Comparison of ENCODE assay signal across 30 mouse cellular contexts in genomic region chr5:37697286-37697685, GRCm38 (mm10). TPM values are rescaled to one million over a fixed set of nuclear protein-coding genes. Genes with fewer than 3 reads are reported as not detected.
A peak's percentile ranks its signal among the peaks of the same experiment; 100 is the strongest.
DNase-seq lines count a peak whose midpoint lies in the region; ATAC-seq and TF ChIP-seq lines count a peak whose summit lies in the region.
"Had no signal": no experiment of that assay in that cellular context is flagged by ENCODE, and none has a peak within 500 bp of the region (broad histone marks: within the 10 kb centered on the region; RNA-seq: fewer than 3 reads in every experiment).

No protein-coding gene starts in this region.

- H3K4me2 ChIP-seq in hindbrain, embryonic 13.5 days, result no peak overlapping the region
- H3K4me2 ChIP-seq: heart, embryonic 13.5 days; hindbrain, embryonic 12.5 days; limb, embryonic 12.5 days; liver, embryonic 11.5 days; stomach, embryonic 15.5 days had no signal

- no peak overlapping the region for H3K9ac ChIP-seq in hindbrain, embryonic 13.5 days
- H3K9ac ChIP-seq: forebrain, postnatal 0 days; heart, embryonic 13.5 days; hindbrain, embryonic 12.5 days; limb, embryonic 12.5 days; liver, postnatal 0 days; stomach, embryonic 15.5 days had no signal

- H3K4me3 ChIP-seq in kidney, adult 2 months (ENCODE audit: insufficient read depth, low read depth, low read length), result no peak overlapping the region
- no peak overlapping the region for H3K4me3 ChIP-seq in hindbrain, embryonic 13.5 days
- H3K4me3 ChIP-seq: embryonic facial prominence, embryonic 10.5 days; heart, adult 2 months; heart, embryonic 13.5 days; hindbrain, embryonic 12.5 days; limb, embryonic 12.5 days; midbrain, embryonic 10.5 days; stomach, embryonic 15.5 days had no signal

- H3K9me3 ChIP-seq in hindbrain, embryonic 13.5 days, result no peaks in the 10 kb centered on the region
- H3K9me3 ChIP-seq: embryonic facial prominence, embryonic 10.5 days; heart, embryonic 13.5 days; hindbrain, embryonic 12.5 days; limb, embryonic 12.5 days; midbrain, embryonic 10.5 days; stomach, embryonic 15.5 days had no signal

- TF ChIP-seq POLR2A in kidney, adult 2 months (IDR thresholded peaks at IDR 0.05; ENCODE audit: low read depth, low read length), result no peak

- no peaks in the 10 kb centered on the region for H3K27me3 ChIP-seq in kidney, adult 2 months (replicated peaks; ENCODE audit: control insufficient read depth, insufficient read depth, low read length)
- H3K27me3 ChIP-seq in hindbrain, embryonic 13.5 days, result no peaks in the 10 kb centered on the region
- H3K27me3 ChIP-seq: heart, embryonic 13.5 days; hindbrain, embryonic 12.5 days; stomach, embryonic 15.5 days had no signal

- no peak for TF ChIP-seq CTCF in kidney, adult 2 months (conservative IDR thresholded peaks at IDR 0.05; ENCODE audit: insufficient read depth, insufficient read length, low read depth, low read length)

- WGBS in kidney, adult 2 months, result 90% methylated on average over 7 of the region's 7 CpGs
- whole genome bisulfite sequencing in hindbrain, embryonic 13.5 days, result 94% methylated on average over 7 of the region's 7 CpGs

- DNase-seq in heart, adult 11 months, result peak; percentile 58
- DNase-seq in heart, adult 18-20 months, result no peak
- DNase-seq in layer of hippocampus, adult 18-20 months (ENCODE audit: low spot score in 2 of 2), result peak; percentile 48 to 68
- DNase-seq in layer of hippocampus, postnatal 36 days, result peak; percentile 41 to 51
- DNase-seq in right cerebral cortex, postnatal 10 days (ENCODE audit: low spot score in 2 of 2), result peak; percentile 49 to 54
- no peak for DNase-seq in kidney, adult 2 months
- no peak for DNase-seq in gastrocnemius, adult 18-20 months (ENCODE audit: low spot score)
- DNase-seq: adrenal gland, postnatal 25 days; cerebellum, adult 11 months; cerebellum, adult 9-11 months; forebrain, postnatal 0 days; gastrocnemius, postnatal 10 days; heart, adult 2 months; kidney, adult 18-20 months; kidney, postnatal 10 days; liver, postnatal 0 days had no signal

- no peaks in the 10 kb centered on the region; the same call in 1 of the 2 replicates for H3K4me1 ChIP-seq in kidney, adult 2 months (ENCODE audit: control insufficient read depth, insufficient read depth, low read length)
- peaks cover 19% of the 10 kb centered on the region for H3K4me1 ChIP-seq in hindbrain, embryonic 13.5 days (replicated peaks)
- H3K4me1 ChIP-seq: embryonic facial prominence, embryonic 10.5 days; limb, embryonic 12.5 days; stomach, embryonic 15.5 days had no signal

- H3K27ac ChIP-seq in kidney, adult 2 months (ENCODE audit: insufficient read depth, low read depth, low read length), result no peak overlapping the region
- no peak overlapping the region for H3K27ac ChIP-seq in hindbrain, embryonic 13.5 days
- H3K27ac ChIP-seq: embryonic facial prominence, embryonic 10.5 days; heart, adult 2 months; heart, embryonic 13.5 days; hindbrain, embryonic 12.5 days; limb, embryonic 12.5 days; midbrain, embryonic 10.5 days; stomach, embryonic 15.5 days had no signal

- H3K36me3 ChIP-seq in kidney, adult 2 months (ENCODE audit: control insufficient read depth, insufficient read depth, low read length), result no peaks in the 10 kb centered on the region
- H3K36me3 ChIP-seq in hindbrain, embryonic 13.5 days, result no peaks in the 10 kb centered on the region; the same call in 1 of the 2 replicates
- H3K36me3 ChIP-seq: embryonic facial prominence, embryonic 10.5 days; heart, embryonic 13.5 days; hindbrain, embryonic 12.5 days; limb, embryonic 12.5 days; midbrain, embryonic 10.5 days; stomach, embryonic 15.5 days had no signal

- ATAC-seq in hindbrain, embryonic 13.5 days (ENCODE audit: low FRiP score), result no peak
- ATAC-seq: CD4-positive, CD25-positive, alpha-beta regulatory T cell, adult 4 months; forebrain, postnatal 0 days; liver, postnatal 0 days; lung, postnatal 0 days had no signal

RNA-seq across cellular contexts. Expression of gene Stk32b, which starts 19.7 kb away (rescaled TPM):
- under 1 TPM; 0.62 to 0.64 TPM for total RNA-seq in heart, adult 18-20 months (2021)
- 1 to 10 TPM; 5.0 to 6.9 TPM for total RNA-seq in layer of hippocampus, adult 18-20 months (2021)
- total RNA-seq in layer of hippocampus, postnatal 36 days (2021), result 1 to 10 TPM; 6.4 to 7.7 TPM
- 11.4 and 13.7 TPM in 2 replicates for polyA plus RNA-seq in kidney, adult 2 months (2012; rRNA removed)
- under 1 TPM; 0.09 to 0.12 TPM for total RNA-seq in gastrocnemius, adult 18-20 months (2021)
- 20.6 and 23.2 TPM in 2 replicates for polyA plus RNA-seq in hindbrain, embryonic 13.5 days (2015; fragmentation: Nextera tagmentation; extraction: Ambion mirVana)
- total RNA-seq: common myeloid progenitor, adult 5-6 weeks had no signal
- polyA plus RNA-seq: CD4-positive, CD25-positive, alpha-beta regulatory T cell, adult 4 months; thymus, postnatal 0 days had no signal

RNA-seq across cellular contexts. Expression of gene Cytl1, which starts 38.0 kb away (rescaled TPM):
- 10 to 100 TPM; 22.8 to 36.8 TPM for total RNA-seq in heart, adult 18-20 months (2021)
- total RNA-seq in layer of hippocampus, adult 18-20 months (2021), result under 1 TPM; 0.99 TPM
- under 1 TPM; 0.37 to 0.81 TPM for total RNA-seq in layer of hippocampus, postnatal 36 days (2021)
- polyA plus RNA-seq in kidney, adult 2 months (2012; rRNA removed), result 3.7 and 5.8 TPM in 2 replicates
- total RNA-seq in gastrocnemius, adult 18-20 months (2021), result 1 to 10 TPM; 3.3 to 4.8 TPM
- polyA plus RNA-seq in hindbrain, embryonic 13.5 days (2015; fragmentation: Nextera tagmentation; extraction: Ambion mirVana), result 0.55 and 1.5 TPM in 2 replicates
- total RNA-seq: common myeloid progenitor, adult 5-6 weeks; layer of hippocampus, postnatal 10 days; midbrain, postnatal 0 days had no signal
- polyA plus RNA-seq: CD4-positive, CD25-positive, alpha-beta regulatory T cell, adult 4 months; liver, embryonic 11.5 days; liver, postnatal 0 days had no signal

Comparison
In these comparisons a context has a peak if more than half of its experiments do, and no peak if none do; other contexts are left out.
1. DNase-seq: peak in heart, adult 11 months (single experiment), layer of hippocampus, adult 18-20 months (2 of 2), layer of hippocampus, postnatal 36 days (2 of 2) and right cerebral cortex, postnatal 10 days (2 of 2); none in heart, adult 18-20 months (0 of 2), kidney, adult 2 months (single experiment) and gastrocnemius, adult 18-20 months (single experiment).
2. RNA of gene Cytl1, which starts 38.0 kb away (total RNA-seq): 22.8 to 36.8 TPM in heart, adult 18-20 months; 3.3 to 4.8 TPM in gastrocnemius, adult 18-20 months, 0.99 TPM in layer of hippocampus, adult 18-20 months and 0.37 to 0.81 TPM in layer of hippocampus, postnatal 36 days; every median in the first group is over 4 times any median in the second.